Mouse (Mus musculus) WW6 (cell line): ENCODE data around the gene Lrcol1.

Experiments used
- DNase-seq: peaks from one replicate; pipeline ENCODE4 v3.0.0-alpha.2; 2013; ENCODE audit warnings: low read depth, low spot score

The Lrcol1 gene

DNA sequence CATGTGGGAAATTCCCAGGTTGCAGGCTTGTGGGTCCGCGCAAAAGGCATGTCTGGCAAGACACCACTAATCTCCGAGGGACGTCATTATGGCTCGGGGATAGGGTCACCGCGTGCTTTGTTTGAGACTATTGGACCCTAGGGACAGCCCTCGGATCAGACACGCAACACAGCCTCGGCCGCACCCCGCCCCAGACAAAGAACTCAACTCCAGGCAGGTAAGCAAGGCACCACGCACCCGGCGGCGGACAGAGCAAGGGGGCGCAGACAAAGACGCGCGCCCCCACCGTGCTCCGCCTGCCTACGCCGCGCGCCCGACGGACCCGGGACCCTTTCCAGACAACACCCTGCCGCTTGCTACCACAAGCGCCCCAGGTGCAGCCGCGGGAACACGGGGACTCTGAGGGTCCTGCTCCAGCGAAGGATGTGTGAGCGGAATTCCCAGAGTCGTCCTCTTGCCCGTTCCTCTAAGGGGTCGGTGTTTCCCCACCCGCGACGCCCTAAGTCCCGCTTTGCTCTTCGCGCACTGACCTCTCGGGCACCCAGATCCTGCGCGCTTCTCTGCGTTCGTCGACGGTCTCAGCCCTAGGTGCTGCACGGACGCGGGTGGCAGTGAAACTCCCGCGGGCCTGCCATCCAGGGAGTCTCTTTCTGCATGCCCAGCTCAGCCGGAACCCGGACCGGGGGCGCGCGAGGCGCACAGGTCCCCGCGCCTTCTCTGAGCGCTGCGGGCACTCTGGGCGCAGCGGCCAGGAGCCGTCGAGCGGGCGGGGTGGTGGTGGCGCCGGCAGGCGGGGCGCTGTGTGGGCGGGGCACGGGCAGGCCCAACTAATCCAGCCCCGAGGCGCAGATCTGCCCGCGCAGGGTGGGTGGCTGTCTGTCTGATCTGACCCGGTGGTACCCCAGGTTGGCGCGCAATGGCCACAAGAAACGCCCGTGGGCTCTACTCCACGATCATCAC is 42.1 kb downstream of the Lrcol1 start:
- no peak for DNase-seq

GRCm38 (mm10) chr5:110387332-110387731 is 42.8 kb downstream of the Lrcol1 start:
- DNase-seq = no peak

GRCm38 (mm10) chr5:110390631-110391030 is 46.1 kb downstream of the Lrcol1 start:
- DNase-seq = no peak

DNA sequence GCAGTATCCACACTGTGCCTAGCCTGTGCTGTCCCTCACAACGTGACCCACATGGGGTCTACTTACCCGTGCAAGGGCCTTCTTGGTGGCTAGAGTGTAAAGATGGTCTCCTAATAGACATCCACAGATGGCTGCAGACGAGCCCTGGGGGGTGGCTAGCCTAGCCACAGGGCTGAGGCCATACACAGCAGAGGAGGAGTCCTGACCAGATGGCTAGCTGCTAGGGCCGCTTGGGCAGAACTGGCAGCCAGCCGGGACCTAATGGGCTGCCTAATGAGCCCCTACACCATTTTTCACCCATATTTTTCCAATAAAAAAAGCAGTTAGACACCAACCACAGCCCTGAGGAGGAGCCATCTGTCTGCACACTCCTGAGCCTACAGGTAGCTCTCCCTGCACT is 48.2 kb downstream of the Lrcol1 start:
- no peak for DNase-seq

DNA sequence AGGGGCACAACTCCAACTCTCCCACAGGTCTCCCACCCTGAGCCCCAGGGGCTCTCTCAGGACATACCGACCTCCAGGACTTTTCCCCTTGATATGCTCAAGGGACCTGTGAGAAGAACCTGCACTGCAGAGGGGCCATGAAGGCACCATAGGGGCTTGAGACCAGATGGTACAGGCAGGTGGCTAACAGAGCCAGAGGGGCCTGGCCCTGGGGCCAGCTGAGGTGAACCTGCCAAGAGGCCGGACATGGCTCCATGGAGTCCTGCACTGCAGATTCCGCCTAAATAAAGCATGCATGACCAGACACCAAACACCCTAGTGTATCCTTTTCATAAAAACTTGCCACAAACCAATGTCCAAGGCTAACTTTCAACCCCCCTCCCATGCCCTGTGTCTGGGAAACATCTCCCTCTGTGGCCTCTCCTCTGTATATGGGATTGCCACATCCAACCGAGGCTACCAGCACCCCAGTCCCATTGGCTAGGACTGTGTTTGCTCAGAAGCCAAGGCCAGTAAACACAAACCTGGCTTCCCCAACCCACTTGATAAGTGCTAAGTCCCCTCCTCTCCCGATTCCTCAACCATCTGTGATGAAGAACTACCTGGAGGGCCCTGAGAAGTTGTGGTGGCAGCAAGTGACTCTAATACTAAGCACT is 50.6 kb downstream of the Lrcol1 start:
- no peak for DNase-seq

DNA sequence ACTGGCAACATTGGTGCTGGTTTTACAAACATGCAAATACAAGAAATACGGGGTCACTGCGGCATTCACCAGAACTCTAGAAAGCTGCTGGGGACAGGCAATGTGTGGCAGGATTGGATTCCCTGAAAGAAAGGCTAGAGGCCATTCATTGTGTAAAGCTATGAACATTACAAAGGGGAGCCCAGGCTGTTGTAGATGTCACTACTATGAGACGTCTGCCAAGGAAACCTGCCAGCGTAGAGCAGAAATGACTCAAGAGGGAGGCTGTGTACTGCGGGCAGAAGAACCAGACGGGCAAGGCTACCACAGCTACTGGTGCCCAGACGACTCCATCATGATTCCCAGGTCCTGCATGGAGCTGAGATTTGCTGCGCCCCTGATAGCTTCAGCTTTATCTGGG is 56.6 kb downstream of the Lrcol1 start:
- no peak for DNase-seq

- no peak for DNase-seq
Measured at GRCm38 (mm10) chr5:110402557-110402956, 58.0 kb downstream of the Lrcol1 start.

GRCm38 (mm10) chr5:110403931-110404330 is 59.4 kb downstream of the Lrcol1 start:
- DNase-seq = no peak
